Mouse (Mus musculus): Measurements from ENCODE around the gene Gabbr2. TPM values are rescaled to one million over a fixed set of nuclear protein-coding genes. Genes with fewer than 3 reads are reported as not detected.

Gabbr2 gene
- total and polyA plus RNA-seq, 3 experiments, result not detected

- Histone ChIP-seq H3K9ac (ENCODE audit: insufficient read depth, low read depth) (no peak overlapping the region), H3K27me3 (replicated peaks) (no peaks in the 10 kb centered on the region), H3K27ac (ENCODE audit: insufficient read depth, low read depth) (no peak overlapping the region), H3K79me2 (replicated peaks; ENCODE audit: control insufficient read depth, extremely low read depth, insufficient read depth, poor library complexity, severe bottlenecking) (no peaks in the 10 kb centered on the region), H3K4me1 (ENCODE audit: control insufficient read depth in 1 of 2, insufficient read depth in 2 of 2) (peaks cover 2 to 7% of the 10 kb centered on the region in 2 experiments; a peak in 2 of 4 replicates), H3K9me3 (replicated peaks; ENCODE audit: low read length) (peaks cover 9% of the 10 kb centered on the region), H3K4me2 (ENCODE audit: insufficient read depth, low read depth, poor library complexity, severe bottlenecking) (no peak overlapping the region), H3K4me3 (replicated peaks in 1 of 3; ENCODE audit: low read depth in 2 of 3, low read length in 2 of 3, poor library complexity in 1 of 3) (no peak overlapping the region), H3K36me3 (replicated peaks in 1 of 2; ENCODE audit: control insufficient read depth in 1 of 2, insufficient read depth in 1 of 2, low read length in 1 of 2) (no peaks in the 10 kb centered on the region)
- in situ Hi-C loops (cut with MboI; ENCODE audit: low pct_ligation_motif_present, low pct_unique_long_range_greater_than_20kb, low sequenced_read_pairs) (no loop called here), dilution Hi-C loops (cut with MboI; ENCODE audit: extremely low pct_ligation_motif_present, extremely low pct_unique_long_range_greater_than_20kb, low sequenced_read_pairs) (no loop called here)
- no peak for TF ChIP-seq ZNF384 (IDR thresholded peaks at IDR 0.05; ENCODE audit: low read depth, low read length)
- no peak for TF ChIP-seq JUND (conservative IDR thresholded peaks at IDR 0.05; ENCODE audit: low read depth, low read length)
- no peak for TF ChIP-seq E2F4 (IDR thresholded peaks at IDR 0.05; ENCODE audit: insufficient replicate concordance, low read depth, low read length)
- no peak for TF ChIP-seq USF1 (IDR thresholded peaks at IDR 0.05; ENCODE audit: low read depth, low read length)
- no peak for TF ChIP-seq GABPA (IDR thresholded peaks at IDR 0.05; ENCODE audit: insufficient replicate concordance, low read depth, low read length)
- DNase-seq (ENCODE audit: extremely low read depth), result no peak
Measured at GRCm38 (mm10) chr4:46784430-46785049, 207.1 kb downstream of the Gabbr2 start.

- H3K4me2 ChIP-seq (ENCODE audit: insufficient read depth, low read depth, poor library complexity, severe bottlenecking), result no peak overlapping the region
- no peak overlapping the region for H3K4me3 ChIP-seq (replicated peaks in 1 of 3; ENCODE audit: low read depth in 2 of 3, low read length in 2 of 3, poor library complexity in 1 of 3)
- no peak for DNase-seq (ENCODE audit: extremely low read depth)
- dilution Hi-C loops (cut with MboI; ENCODE audit: extremely low pct_ligation_motif_present, extremely low pct_unique_long_range_greater_than_20kb, low sequenced_read_pairs), result no loop called here
- H3K27ac ChIP-seq (ENCODE audit: insufficient read depth, low read depth), result no peak overlapping the region
- H3K4me1 ChIP-seq (ENCODE audit: control insufficient read depth in 1 of 2, insufficient read depth in 2 of 2), result peaks cover 3 to 10% of the 10 kb centered on the region in 2 experiments
- no peaks in the 10 kb centered on the region for H3K27me3 ChIP-seq (replicated peaks)
- no peak overlapping the region for H3K9ac ChIP-seq (ENCODE audit: insufficient read depth, low read depth)
- no peaks in the 10 kb centered on the region for H3K36me3 ChIP-seq (replicated peaks in 1 of 2; ENCODE audit: control insufficient read depth in 1 of 2, insufficient read depth in 1 of 2, low read length in 1 of 2)
- TF ChIP-seq RAD21 (IDR thresholded peaks at IDR 0.05; ENCODE audit: low read depth, low read length) (peak; percentile 21), CTCF (conservative IDR thresholded peaks at IDR 0.05 in 1 of 2, IDR thresholded peaks at IDR 0.05 in 1 of 2; ENCODE audit: low read depth in 2 of 2, low read length in 2 of 2) (peak; percentile 17 to 47; a peak in 2 of 4 replicates), USF1 (IDR thresholded peaks at IDR 0.05; ENCODE audit: low read depth, low read length) (no peak)
- no peaks in the 10 kb centered on the region for H3K79me2 ChIP-seq (replicated peaks; ENCODE audit: control insufficient read depth, extremely low read depth, insufficient read depth, poor library complexity, severe bottlenecking)
- in situ Hi-C loops (cut with MboI; ENCODE audit: low pct_ligation_motif_present, low pct_unique_long_range_greater_than_20kb, low sequenced_read_pairs), result no loop called here
- H3K9me3 ChIP-seq (replicated peaks; ENCODE audit: low read length), result peaks cover 9% of the 10 kb centered on the region
Measured at GRCm38 (mm10) chr4:46781109-46781508, 210.6 kb downstream of the Gabbr2 start.

- dilution Hi-C loops (cut with MboI; ENCODE audit: extremely low pct_ligation_motif_present, extremely low pct_unique_long_range_greater_than_20kb, low sequenced_read_pairs), result no loop called here
- in situ Hi-C loops (cut with MboI; ENCODE audit: low pct_ligation_motif_present, low pct_unique_long_range_greater_than_20kb, low sequenced_read_pairs), result no loop called here
- no peaks in the 10 kb centered on the region for H3K36me3 ChIP-seq (replicated peaks in 1 of 2; ENCODE audit: control insufficient read depth in 1 of 2, insufficient read depth in 1 of 2, low read length in 1 of 2)
- TF ChIP-seq CHD1 (IDR thresholded peaks at IDR 0.05; ENCODE audit: low read depth, low read length) (no peak), NRF1 (IDR thresholded peaks at IDR 0.05; ENCODE audit: low read depth, low read length) (no peak; the same call in 1 of the 2 replicates), MAX (IDR thresholded peaks at IDR 0.05; ENCODE audit: low read length) (peak; percentile 47; the same call in 1 of the 2 replicates), ELF1 (IDR thresholded peaks at IDR 0.05; ENCODE audit: low read depth, low read length) (0 out of 2 replicates have a peak, but pooled peaks have one; percentile 8), ZC3H11A (IDR thresholded peaks at IDR 0.05; ENCODE audit: low read depth, low read length) (no peak), RAD21 (IDR thresholded peaks at IDR 0.05; ENCODE audit: low read depth, low read length) (no peak), IRF4 (IDR thresholded peaks at IDR 0.05; ENCODE audit: low read depth, low read length) (peak; percentile 96), POLR2A (IDR thresholded peaks at IDR 0.05; ENCODE audit: low read depth, low read length) (no peak), JUN (IDR thresholded peaks at IDR 0.05; ENCODE audit: insufficient read depth, low read depth, low read length) (0 out of 2 replicates have a peak, but pooled peaks have one; percentile 19), ZMIZ1 (IDR thresholded peaks at IDR 0.05; ENCODE audit: low read depth, low read length) (no peak), POLR2AphosphoS2 (IDR thresholded peaks at IDR 0.05; ENCODE audit: low read depth, low read length) (no peak), TBP (conservative IDR thresholded peaks at IDR 0.05; ENCODE audit: low read depth, low read length) (no peak), BHLHE40 (IDR thresholded peaks at IDR 0.05; ENCODE audit: low read depth, low read length) (peak; percentile 68), PAX5 (IDR thresholded peaks at IDR 0.05; ENCODE audit: low read length) (no peak), JUND (conservative IDR thresholded peaks at IDR 0.05; ENCODE audit: low read depth, low read length) (0 out of 2 replicates have a peak, but pooled peaks have one; percentile 23), EP300 (IDR thresholded peaks at IDR 0.05; ENCODE audit: low read length) (peak; percentile 93), TCF12 (IDR thresholded peaks at IDR 0.05; ENCODE audit: low read depth, low read length) (peak; percentile 21; the same call in 1 of the 2 replicates), MEF2A (IDR thresholded peaks at IDR 0.05; ENCODE audit: borderline replicate concordance, low read depth, low read length) (peak; percentile 57; the same call in 1 of the 2 replicates), E2F4 (IDR thresholded peaks at IDR 0.05; ENCODE audit: insufficient replicate concordance, low read depth, low read length) (no peak), MAZ (IDR thresholded peaks at IDR 0.05; ENCODE audit: low read depth, low read length) (no peak)
Measured at GRCm38 (mm10) chr4:46775959-46776358, 215.7 kb downstream of the Gabbr2 start.

More at GRCm38 (mm10) chr4:46775959-46776358, 215.7 kb downstream of the Gabbr2 start:
- Histone ChIP-seq H3K27ac (ENCODE audit: insufficient read depth, low read depth) (no peak overlapping the region), H3K4me2 (ENCODE audit: insufficient read depth, low read depth, poor library complexity, severe bottlenecking) (no peak overlapping the region), H3K9me3 (replicated peaks; ENCODE audit: low read length) (peaks cover 4% of the 10 kb centered on the region), H3K79me2 (replicated peaks; ENCODE audit: control insufficient read depth, extremely low read depth, insufficient read depth, poor library complexity, severe bottlenecking) (no peaks in the 10 kb centered on the region), H3K4me1 (ENCODE audit: control insufficient read depth in 1 of 2, insufficient read depth in 2 of 2) (peaks cover 9 to 40% of the 10 kb centered on the region in 2 experiments), H3K27me3 (replicated peaks) (no peaks in the 10 kb centered on the region), H3K4me3 (replicated peaks in 1 of 3; ENCODE audit: low read depth in 2 of 3, low read length in 2 of 3, poor library complexity in 1 of 3) (no peak overlapping the region), H3K9ac (ENCODE audit: insufficient read depth, low read depth) (no peak overlapping the region)
- peak; percentile 76 for DNase-seq (ENCODE audit: extremely low read depth)
